Mouse (Mus musculus) left cerebral cortex, adult 18-20 months (tissue): Measurements from ENCODE around the gene Sec11a. TPM values are rescaled to one million over a fixed set of nuclear protein-coding genes. Genes with fewer than 3 reads are reported as not detected.
A peak's percentile ranks its signal among the peaks of the same experiment; 100 is the strongest.
"Not testable (repeated sequence)": the region's sequence is repeated elsewhere in the genome, so short reads cannot be mapped to it uniquely, and the experiment has no call there.

ENCODE experiments used
- DNase-seq, 2 experiments: peaks; one replicate each; pipeline ENCODE4 v3.0.0; 2021 to 2022; ENCODE audit warnings: low spot score in 2 of 2, mixed read lengths in 1 of 2
- long read RNA-seq, 2 experiments: library from polyadenylated mRNA; stranded (forward); transcript quantifications; one replicate each; pipeline ENCODE4 v2.0.0; 2021
- total RNA-seq, 2 experiments: library from RNA; stranded (reverse); gene quantifications; 2 replicates each; pipeline ENCODE4 v1.2.3; 2021

Sec11a gene
- 10 to 100 TPM; 46.4 to 51.0 TPM for total RNA-seq
- long read RNA-seq, experiment 1, transcript Sec11a-201 (6 exons, 1,345 nt) = major isoform, 40 of 45 reads
- long read RNA-seq, experiment 1, partial matches to known transcripts = 1 of 45 reads
- long read RNA-seq, experiment 1, other reads (novel, unspliced or antisense) = 2 of 45 reads
- long read RNA-seq, experiment 2, transcript Sec11a-201 (6 exons, 1,345 nt) = major isoform, 39 of 45 reads
- long read RNA-seq, experiment 2, partial matches to known transcripts = 0 of 45 reads
- long read RNA-seq, experiment 2, other reads (novel, unspliced or antisense) = 3 of 45 reads

GRCm38 (mm10) chr7:80947445-80948350, at the start of gene Sec11a:
Gene Sec11a (minus strand): TSS chr7:80947780.
- DNase-seq = peak; percentile 93 to 96

GRCm38 (mm10) chr7:80995266-80996146, 47.9 kb upstream of the Sec11a start:
- no peak for DNase-seq

- DNase-seq = no peak
Observed at GRCm38 (mm10) chr7:80994663-80995005, 47.1 kb upstream of the Sec11a start.

- no peak for DNase-seq
Observed at GRCm38 (mm10) chr7:80993834-80994662, 46.5 kb upstream of the Sec11a start.

GRCm38 (mm10) chr7:80992980-80993833, 45.6 kb upstream of the Sec11a start, which contains the start of gene Zfp592:
Gene Zfp592 (plus strand): TSS chr7:80993681.
- peak; percentile 56 to 76 for DNase-seq

- DNase-seq = peak in 1 of 2 experiments; percentile 11
Observed at GRCm38 (mm10) chr7:80992631-80992979, 45.0 kb upstream of the Sec11a start.

- DNase-seq = no peak
Observed at GRCm38 (mm10) chr7:80992063-80992462, 44.5 kb upstream of the Sec11a start.

- DNase-seq = no peak
Observed at GRCm38 (mm10) chr7:80991589-80991988, 44.0 kb upstream of the Sec11a start.

GRCm38 (mm10) chr7:80990276-80990675, 42.7 kb upstream of the Sec11a start:
- DNase-seq = no peak

- DNase-seq = no peak
Observed at GRCm38 (mm10) chr7:80987805-80988625, 40.4 kb upstream of the Sec11a start.

GRCm38 (mm10) chr7:80986458-80987187, 39.0 kb upstream of the Sec11a start:
- no peak for DNase-seq

- no peak for DNase-seq
Observed at GRCm38 (mm10) chr7:80980566-80980965, 33.0 kb upstream of the Sec11a start.

GRCm38 (mm10) chr7:80973638-80974015, 26.0 kb upstream of the Sec11a start:
- not testable (repeated sequence) for DNase-seq

GRCm38 (mm10) chr7:80972920-80973637, 25.5 kb upstream of the Sec11a start:
- DNase-seq = not testable (repeated sequence)

- no peak for DNase-seq
Observed at GRCm38 (mm10) chr7:80972082-80972481, 24.5 kb upstream of the Sec11a start.

GRCm38 (mm10) chr7:80971419-80971818, 23.8 kb upstream of the Sec11a start:
- DNase-seq = no peak

- DNase-seq = no peak
Observed at GRCm38 (mm10) chr7:80970913-80971312, 23.3 kb upstream of the Sec11a start.
